In the genomic region with DNA sequence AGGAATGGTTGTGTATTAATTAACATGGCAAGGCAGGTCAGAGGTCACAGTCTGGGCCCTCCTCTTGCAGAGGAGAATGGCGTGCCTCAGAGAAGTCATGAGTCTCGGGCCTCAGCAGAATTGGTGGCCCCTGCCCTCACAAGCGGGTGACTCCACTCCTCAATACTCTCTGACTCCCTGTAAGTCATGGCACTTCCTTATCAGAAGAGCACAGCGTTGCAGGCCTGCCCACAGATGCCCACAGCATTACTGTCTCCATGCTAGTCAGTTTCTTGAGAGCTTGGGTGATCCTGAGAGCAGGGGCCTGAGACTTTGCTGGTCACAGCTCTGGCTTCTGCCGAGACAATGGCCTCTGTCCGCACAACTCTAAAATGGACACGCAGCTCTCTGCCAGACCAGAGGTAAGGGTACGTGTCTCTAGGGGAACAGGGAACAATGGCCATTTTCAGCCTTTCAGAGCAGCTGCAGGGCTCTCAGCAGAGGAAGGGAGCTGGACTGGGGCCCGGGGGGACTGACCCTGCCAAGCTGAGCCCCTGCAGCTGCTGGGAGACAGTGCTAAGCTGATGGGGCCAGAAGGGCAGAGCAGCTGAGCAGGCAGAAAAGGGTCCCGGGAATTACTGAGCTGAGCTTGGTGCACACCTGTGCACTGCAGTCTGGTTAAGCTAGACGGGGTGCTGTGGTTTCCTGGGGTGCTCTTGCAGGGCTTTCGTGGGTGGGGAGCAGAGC, we compare ENCODE assay signal across 9 mouse cellular contexts.
DNase-seq lines count a peak whose midpoint lies in the region; ATAC-seq and TF ChIP-seq lines count a peak whose summit lies in the region.
"Had no signal": no experiment of that assay in that cellular context is flagged by ENCODE, and none has a peak within 500 bp of the region (broad histone marks: within the 10 kb centered on the region; RNA-seq: fewer than 3 reads in every experiment).

No protein-coding gene starts in this region.

- no peak for TF ChIP-seq POLR2A in lung, adult 2 months (IDR thresholded peaks at IDR 0.05; ENCODE audit: borderline replicate concordance, extremely low read depth, low read depth, low read length)

- no peaks in the 10 kb centered on the region for H3K9me3 ChIP-seq in neural tube, embryonic 15.5 days (replicated peaks)

- H3K9ac ChIP-seq in neural tube, embryonic 15.5 days (replicated peaks) = no peak overlapping the region

- peaks cover 60% of the 10 kb centered on the region for H3K36me3 ChIP-seq in neural tube, embryonic 15.5 days

- H3K4me3 ChIP-seq in lung, adult 2 months (replicated peaks; ENCODE audit: extremely low read depth, low read depth, low read length) = no peak overlapping the region
- H3K4me3 ChIP-seq in neural tube, embryonic 15.5 days (replicated peaks) = no peak overlapping the region
- H3K4me3 ChIP-seq: erythroblast, embryonic 14.5 days had no signal

- no peaks in the 10 kb centered on the region for H3K27me3 ChIP-seq in neural tube, embryonic 15.5 days (replicated peaks)

- peak; percentile 62 for DNase-seq in right cerebral cortex, adult 18-20 months
- no peak for DNase-seq in right cerebral cortex, postnatal 25 days
- DNase-seq in gastrocnemius, postnatal 25 days = peak; percentile 67
- DNase-seq in kidney, adult 9 months = peak; percentile 31
- DNase-seq in lung, adult 2 months = peak; percentile 17
- no peak for DNase-seq in natural killer cell, adult 2 months (ENCODE audit: low spot score in 2 of 2)

- no peak overlapping the region for H3K4me2 ChIP-seq in neural tube, embryonic 15.5 days

- peak overlapping the region; percentile 60 for H3K27ac ChIP-seq in neural tube, embryonic 15.5 days (replicated peaks)

- WGBS in lung, adult 2 months = 63% methylated on average over 12 of the region's 12 CpGs
- WGBS in neural tube, embryonic 15.5 days = 38% methylated on average over 12 of the region's 12 CpGs

- H3K4me1 ChIP-seq in lung, adult 2 months (ENCODE audit: control insufficient read depth, insufficient read depth, low read length) = peaks cover 6% of the 10 kb centered on the region
- peaks cover 8% of the 10 kb centered on the region for H3K4me1 ChIP-seq in neural tube, embryonic 15.5 days

- no peak for TF ChIP-seq CTCF in lung, adult 2 months (IDR thresholded peaks at IDR 0.05; ENCODE audit: insufficient read depth, low read length)

- no peak for ATAC-seq in neural tube, embryonic 15.5 days (ENCODE audit: low FRiP score)
- ATAC-seq in erythroid progenitor cell, adult 5-6 weeks (replicated peaks; ENCODE audit: low FRiP score, poor library complexity, severe bottlenecking) = no peak

Comparison
In these comparisons a context has a peak if more than half of its experiments do, and no peak if none do; other contexts are left out.
1. DNase-seq: peak in right cerebral cortex, adult 18-20 months (single experiment), gastrocnemius, postnatal 25 days (single experiment), kidney, adult 9 months (single experiment) and lung, adult 2 months (single experiment); none in right cerebral cortex, postnatal 25 days (single experiment) and natural killer cell, adult 2 months (0 of 2).